Mouse (Mus musculus): ENCODE results near the gene Mthfd2.

Gene Mthfd2

GRCm38 (mm10) chr6:83341387-83341786, 15.7 kb upstream of the Mthfd2 start:
- DNase-seq (ENCODE audit: low read depth, low spot score): no peak

- DNase-seq (ENCODE audit: low read depth, low spot score): no peak
These were observed 2.0 kb upstream of the Mthfd2 start for GRCm38 (mm10) chr6:83327591-83328190.

- DNase-seq (ENCODE audit: low read depth, low spot score): no peak
These were observed 1.1 kb upstream of the Mthfd2 start for GRCm38 (mm10) chr6:83326761-83327160.

GRCm38 (mm10) chr6:83326394-83326736, 657 bp upstream of the Mthfd2 start:
- no peak for DNase-seq (ENCODE audit: low read depth, low spot score)

GRCm38 (mm10) chr6:83323652-83324419, 1.9 kb downstream of the Mthfd2 start:
- DNase-seq (ENCODE audit: low read depth, low spot score): no peak

- no peak for DNase-seq (ENCODE audit: low read depth, low spot score)
These were observed 2.9 kb downstream of the Mthfd2 start for GRCm38 (mm10) chr6:83322794-83323193.

GRCm38 (mm10) chr6:83321927-83322326, 3.8 kb downstream of the Mthfd2 start:
- no peak for DNase-seq (ENCODE audit: low read depth, low spot score)

- DNase-seq (ENCODE audit: low read depth, low spot score): peak; percentile 70
These were observed 8.5 kb downstream of the Mthfd2 start for GRCm38 (mm10) chr6:83317108-83317741.

GRCm38 (mm10) chr6:83316022-83316421, 9.7 kb downstream of the Mthfd2 start:
- no peak for DNase-seq (ENCODE audit: low read depth, low spot score)

GRCm38 (mm10) chr6:83315293-83315692, 10.4 kb downstream of the Mthfd2 start:
- no peak for DNase-seq (ENCODE audit: low read depth, low spot score)

- DNase-seq (ENCODE audit: low read depth, low spot score): no peak
These were observed 13.2 kb downstream of the Mthfd2 start for GRCm38 (mm10) chr6:83312514-83312913.

GRCm38 (mm10) chr6:83312021-83312420, 13.7 kb downstream of the Mthfd2 start:
- no peak for DNase-seq (ENCODE audit: low read depth, low spot score)

GRCm38 (mm10) chr6:83311206-83311605, 14.5 kb downstream of the Mthfd2 start:
- DNase-seq (ENCODE audit: low read depth, low spot score): no peak

GRCm38 (mm10) chr6:83309017-83309416, 16.7 kb downstream of the Mthfd2 start:
- DNase-seq (ENCODE audit: low read depth, low spot score): no peak

- no peak for DNase-seq (ENCODE audit: low read depth, low spot score)
These were observed 23.4 kb downstream of the Mthfd2 start for GRCm38 (mm10) chr6:83302264-83302663.

GRCm38 (mm10) chr6:83301294-83301693, 24.4 kb downstream of the Mthfd2 start:
- no peak for DNase-seq (ENCODE audit: low read depth, low spot score)

- no peak for DNase-seq (ENCODE audit: low read depth, low spot score)
These were observed 25.1 kb downstream of the Mthfd2 start for GRCm38 (mm10) chr6:83300447-83301229.

- no peak for DNase-seq (ENCODE audit: low read depth, low spot score)
These were observed 45.3 kb downstream of the Mthfd2 start for GRCm38 (mm10) chr6:83280256-83280955.

GRCm38 (mm10) chr6:83278881-83279280, 46.8 kb downstream of the Mthfd2 start:
- DNase-seq (ENCODE audit: low read depth, low spot score): no peak

- no peak for DNase-seq (ENCODE audit: low read depth, low spot score)
These were observed 48.6 kb downstream of the Mthfd2 start for GRCm38 (mm10) chr6:83277151-83277550.

GRCm38 (mm10) chr6:83273733-83274132, 52.0 kb downstream of the Mthfd2 start:
- DNase-seq (ENCODE audit: low read depth, low spot score): no peak

All from retina, adult 2 months (tissue).